Mouse (Mus musculus): ENCODE measurements around the gene Gm49396. TPM values are rescaled to one million over a fixed set of nuclear protein-coding genes. Genes with fewer than 3 reads are reported as not detected.

Gm49396 gene
- 1.2 and 1.6 TPM in 2 replicates for polyA plus RNA-seq (2012; ENCODE audit: low replicate concordance)

DNA sequence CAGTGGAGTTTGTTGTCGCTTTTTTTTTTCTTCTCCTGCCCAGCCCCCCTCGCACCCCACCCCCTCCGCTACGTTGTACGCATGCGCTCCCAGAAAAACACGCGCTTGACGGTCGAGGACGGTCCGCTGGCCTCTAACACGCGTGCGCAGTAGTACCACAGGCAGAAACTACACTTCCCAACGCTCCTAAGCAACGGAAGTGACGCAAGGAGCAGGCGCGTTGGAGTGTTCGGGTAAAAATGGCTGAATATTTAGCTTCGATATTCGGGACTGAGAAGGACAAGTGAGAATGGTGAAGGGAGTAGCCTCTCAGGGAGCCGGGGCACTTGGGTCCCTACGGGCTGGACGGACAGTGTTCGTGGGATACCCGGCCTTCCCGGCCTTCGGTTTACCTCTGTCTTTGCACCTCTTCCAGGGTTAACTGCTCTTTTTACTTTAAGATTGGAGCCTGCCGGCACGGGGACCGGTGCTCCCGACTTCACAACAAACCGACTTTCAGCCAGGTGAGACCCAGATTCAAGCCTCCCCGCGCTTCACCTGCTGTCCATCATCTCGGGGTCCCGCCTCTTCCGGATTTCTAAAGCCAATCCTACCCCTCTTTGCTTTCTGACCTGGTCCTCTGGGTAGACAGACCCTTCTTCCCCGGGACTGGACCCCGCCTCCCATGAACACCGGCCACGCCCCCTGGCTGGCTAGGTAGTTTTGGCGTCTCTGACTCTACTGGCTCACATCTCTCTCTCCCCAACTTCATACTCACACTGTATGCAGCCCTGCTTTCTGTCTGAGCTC is at the start of gene Gm49396, which contains the start of the genes U2af1l4 and Psenen:
TSS of gene Gm49396 (plus strand) at position 228 of the 789 bp plus-strand sequence.
TSS of gene U2af1l4 (plus strand) at position 185 of the 789 bp plus-strand sequence.
TSS of gene Psenen (minus strand) at position 511 of the 789 bp plus-strand sequence.

GRCm38 (mm10) chr7:30534633-30535577 is 28.2 kb upstream of the Gm49396 start, which contains the start of gene Arhgap33:
Gene Arhgap33, minus strand, starts transcription at chr7:30535060.

DNA sequence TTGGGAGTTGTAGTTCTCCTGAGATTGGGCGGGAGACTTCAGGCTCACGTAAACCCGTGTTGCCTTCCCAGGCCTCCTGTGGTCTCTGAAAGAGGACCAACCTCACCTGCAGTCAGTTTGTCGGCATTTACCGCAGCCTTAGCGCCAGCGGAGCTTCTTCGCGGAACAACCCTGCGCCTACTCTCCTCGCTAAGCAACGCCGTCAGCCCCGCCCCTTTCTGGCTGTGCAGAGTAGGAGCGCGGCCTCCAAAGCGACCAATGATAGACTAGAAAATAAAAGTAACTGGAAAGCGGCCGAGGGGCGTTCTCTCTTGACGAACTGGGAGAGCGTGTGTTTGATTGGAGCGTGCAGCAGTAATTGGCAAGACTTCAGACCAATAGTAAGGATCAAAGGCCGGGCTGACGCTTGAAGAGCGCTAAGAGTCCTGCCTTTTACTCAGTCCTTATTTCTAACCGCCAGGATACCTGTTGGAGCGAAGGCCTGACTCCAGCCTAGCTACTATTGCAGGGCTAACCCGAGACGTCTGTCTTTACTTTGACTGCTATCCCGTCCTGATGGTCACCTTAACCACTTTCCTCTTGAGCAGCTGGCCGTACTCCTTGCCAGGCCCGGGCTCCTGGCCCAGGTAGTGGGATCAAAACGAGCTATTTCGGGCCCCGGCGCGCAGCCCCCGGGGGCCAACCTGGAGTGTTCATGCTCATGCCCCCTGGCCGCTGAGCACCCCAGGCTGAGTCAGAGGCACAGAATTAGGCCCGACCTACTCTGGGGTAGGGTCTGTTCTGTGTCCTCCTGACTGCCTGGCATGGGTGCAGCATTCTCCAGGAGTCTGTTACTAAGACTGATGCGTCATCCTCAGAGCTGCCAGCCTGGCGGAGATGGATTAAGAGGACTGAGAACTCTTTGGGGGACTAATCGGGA is 10.8 kb upstream of the Gm49396 start, which contains the start of the genes Hspb6 and Proser3:
TSS of gene Hspb6 (plus strand) at position 77 of the 919 bp plus-strand sequence.
TSS of gene Proser3 (minus strand) at position 198 of the 919 bp plus-strand sequence.

DNA sequence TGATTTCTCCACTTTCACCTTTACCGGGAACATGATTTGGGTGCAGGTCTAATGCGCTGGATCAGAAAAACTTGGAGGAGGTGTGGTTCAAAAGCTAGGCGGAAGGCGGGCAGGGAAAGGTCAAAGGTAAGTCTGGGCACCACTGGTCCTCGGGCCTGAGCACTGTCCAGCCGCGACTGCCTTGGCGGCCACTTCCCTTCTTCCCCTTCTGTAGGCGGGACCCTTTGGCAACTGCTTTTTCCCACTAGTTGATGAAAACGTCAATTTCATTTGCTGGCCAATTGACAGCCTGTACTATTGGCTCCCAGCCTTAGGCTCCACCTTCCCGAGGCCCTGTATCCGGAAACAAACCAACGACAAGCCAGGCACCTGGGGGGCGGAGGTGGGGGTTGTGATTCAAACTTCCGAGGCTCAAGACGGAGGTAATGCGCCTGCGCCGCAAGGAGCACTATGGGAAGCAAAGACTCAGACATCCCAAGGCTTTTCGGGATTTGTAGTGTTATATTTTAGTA is 3.6 kb upstream of the Gm49396 start, which contains the start of gene Lin37:
TSS of gene Lin37 (minus strand) at position 396 of the 512 bp plus-strand sequence.

DNA sequence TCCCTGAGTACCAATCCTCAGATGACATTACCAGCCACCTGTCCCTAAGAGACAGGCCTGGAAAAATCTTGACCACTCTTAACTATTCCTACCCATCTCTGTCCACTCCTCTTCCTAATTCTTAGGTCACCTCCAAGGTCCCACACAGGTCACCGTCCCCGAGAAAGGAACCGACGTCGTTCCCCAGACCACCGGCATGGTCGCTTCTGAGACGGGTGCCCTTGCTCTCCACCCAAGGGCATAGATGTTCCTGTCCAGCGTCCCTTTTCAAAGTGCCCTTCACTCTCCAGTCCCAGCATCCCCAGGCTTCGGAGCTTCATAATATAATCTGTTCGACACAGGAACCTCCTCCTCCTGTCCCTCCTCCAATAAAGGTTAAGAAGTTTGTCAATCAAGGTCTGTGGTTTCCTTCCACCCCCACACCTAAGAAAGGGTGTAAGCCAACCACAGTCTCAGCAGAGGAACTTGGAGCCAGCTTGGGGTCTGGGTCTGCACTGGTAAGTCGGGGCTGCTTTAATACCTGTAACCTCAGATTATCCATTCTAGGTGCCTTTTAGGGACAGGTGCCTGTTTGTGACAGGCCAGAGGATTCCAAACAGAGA is 1.9 kb downstream of the Gm49396 start, which contains the start of gene Igflr1:
TSS of gene Igflr1 (plus strand) at position 458 of the 602 bp plus-strand sequence.

GRCm38 (mm10) chr7:30588676-30589434 is 25.7 kb downstream of the Gm49396 start, which contains the start of gene Kmt2b:
Gene Kmt2b, minus strand, starts transcription at chr7:30588726.

DNA sequence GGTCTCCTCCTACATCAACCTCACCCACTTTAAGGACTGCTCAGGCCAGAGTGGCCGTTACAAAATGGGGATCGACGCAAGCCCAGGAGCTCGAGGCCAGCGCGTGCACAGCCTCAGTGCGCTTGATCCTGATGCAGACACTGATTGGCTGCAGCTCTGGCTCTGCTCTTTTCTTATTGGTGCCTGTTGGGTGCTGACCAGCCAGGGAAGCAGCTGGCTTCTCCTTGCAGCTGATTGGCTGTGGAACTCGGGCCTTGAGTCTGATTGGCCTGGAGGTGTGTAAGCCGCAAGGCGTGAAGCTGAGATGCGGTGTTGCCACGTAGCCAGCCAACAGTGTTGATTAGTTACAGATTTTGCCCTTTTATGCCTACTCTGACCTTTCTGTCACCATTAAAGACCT is 35.6 kb downstream of the Gm49396 start, which contains the start of gene Zbtb32:
TSS of gene Zbtb32 (minus strand) at position 124 of the 400 bp plus-strand sequence.

DNA sequence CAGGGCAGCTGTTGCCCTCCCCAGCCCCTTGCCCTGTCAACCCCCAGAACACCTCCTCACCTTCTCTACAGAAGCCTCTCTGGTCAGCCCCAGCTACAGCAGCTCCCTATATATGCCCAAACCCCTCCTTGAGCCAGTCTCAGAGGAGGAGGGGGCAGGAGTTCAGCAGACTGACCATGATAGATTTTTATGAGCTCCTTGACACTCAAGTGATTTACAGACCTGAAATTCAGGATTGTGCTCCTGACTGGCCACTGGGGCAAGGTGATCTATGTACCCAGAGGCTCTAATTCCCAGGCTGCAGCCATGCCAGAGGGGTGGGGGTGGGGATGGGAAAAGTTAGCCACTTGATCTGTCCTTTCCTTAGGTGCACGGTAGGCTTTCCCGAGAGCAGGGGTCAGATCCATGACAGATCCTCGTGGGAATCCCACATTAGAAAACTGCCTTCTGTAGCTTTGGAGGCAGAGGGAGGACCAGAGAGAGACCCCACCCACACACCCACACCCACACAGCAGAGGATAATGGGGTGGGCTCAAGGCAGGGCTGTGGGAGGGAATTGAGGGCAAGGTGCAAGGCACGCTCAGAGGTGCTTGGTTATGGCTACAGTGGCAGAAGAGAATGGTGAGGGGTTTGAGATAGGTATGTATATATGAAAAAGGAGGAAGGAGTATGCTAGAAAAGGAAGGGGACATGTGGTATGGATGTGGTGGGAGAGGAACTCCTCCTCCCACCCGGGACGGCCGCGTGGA is 49.7 kb downstream of the Gm49396 start, which contains the start of gene Upk1a:
TSS of gene Upk1a (minus strand) at position 194 of the 749 bp plus-strand sequence.

Other genes starting within 250 kb of the Gm49396 start
- 1.8 and 1.9 TPM in 2 replicates for gene Syne4, start 248.5 kb upstream of the Gm49396 start, polyA plus RNA-seq (2012; ENCODE audit: low replicate concordance)
- gene E130208F15Rik, start 241.6 kb upstream of the Gm49396 start, polyA plus RNA-seq (2012; ENCODE audit: low replicate concordance), result 0.96 and 1.7 TPM in 2 replicates
- 4.7 and 8.8 TPM in 2 replicates for gene Sdhaf1, start 239.4 kb upstream of the Gm49396 start, polyA plus RNA-seq (2012; ENCODE audit: low replicate concordance)
- 0.06 and 0.26 TPM in 2 replicates for gene Lrfn3, start 200.6 kb upstream of the Gm49396 start, polyA plus RNA-seq (2012; ENCODE audit: low replicate concordance)
- gene Tyrobp, start 149.6 kb upstream of the Gm49396 start, polyA plus RNA-seq (2012; ENCODE audit: low replicate concordance), result 9.6 and 46.1 TPM in 2 replicates
- gene Hcst, start 143.5 kb upstream of the Gm49396 start, polyA plus RNA-seq (2012; ENCODE audit: low replicate concordance), result 10.4 TPM in 1 of 2 replicates, not detected in the other
- 16.8 and 18.4 TPM in 2 replicates for gene Nfkbid, start 141.6 kb upstream of the Gm49396 start, polyA plus RNA-seq (2012; ENCODE audit: low replicate concordance)
- gene Aplp1, start 117.8 kb upstream of the Gm49396 start, polyA plus RNA-seq (2012; ENCODE audit: low replicate concordance), result 1.1 and 1.3 TPM in 2 replicates
- not detected in 2 replicates for gene Kirrel2, start 105.7 kb upstream of the Gm49396 start, polyA plus RNA-seq (2012; ENCODE audit: low replicate concordance)
- 0.14 TPM in 1 of 2 replicates, not detected in the other for gene Nphs1, start 105.0 kb upstream of the Gm49396 start, polyA plus RNA-seq (2012; ENCODE audit: low replicate concordance)
- 0.13 TPM in 1 of 2 replicates, not detected in the other for gene Prodh2, start 69.7 kb upstream of the Gm49396 start, polyA plus RNA-seq (2012; ENCODE audit: low replicate concordance)
- 121 and 163 TPM in 2 replicates for gene Arhgap33, start 28.3 kb upstream of the Gm49396 start, polyA plus RNA-seq (2012; ENCODE audit: low replicate concordance)
- 22.9 and 50.6 TPM in 2 replicates for gene Hspb6, start 11.2 kb upstream of the Gm49396 start, polyA plus RNA-seq (2012; ENCODE audit: low replicate concordance)
- 29.4 and 49.1 TPM in 2 replicates for gene Proser3, start 11.0 kb upstream of the Gm49396 start, polyA plus RNA-seq (2012; ENCODE audit: low replicate concordance)
- 59.6 and 64.2 TPM in 2 replicates for gene Lin37, start 3.5 kb upstream of the Gm49396 start, polyA plus RNA-seq (2012; ENCODE audit: low replicate concordance)
- 12.7 and 61.9 TPM in 2 replicates for gene U2af1l4, start within 50 bp of the Gm49396 start, polyA plus RNA-seq (2012; ENCODE audit: low replicate concordance)
- gene Psenen, start 283 bp downstream of the Gm49396 start, polyA plus RNA-seq (2012; ENCODE audit: low replicate concordance), result 17.5 and 44.6 TPM in 2 replicates
- gene Igflr1, start 2.1 kb downstream of the Gm49396 start, polyA plus RNA-seq (2012; ENCODE audit: low replicate concordance), result 8.1 and 20.3 TPM in 2 replicates
- gene Kmt2b, start 25.4 kb downstream of the Gm49396 start, polyA plus RNA-seq (2012; ENCODE audit: low replicate concordance), result 143 and 153 TPM in 2 replicates
- gene Zbtb32, start 35.6 kb downstream of the Gm49396 start, polyA plus RNA-seq (2012; ENCODE audit: low replicate concordance), result 133 and 177 TPM in 2 replicates
- 1.3 TPM in 1 of 2 replicates, not detected in the other for gene Upk1a, start 49.5 kb downstream of the Gm49396 start, polyA plus RNA-seq (2012; ENCODE audit: low replicate concordance)
- 47.1 and 83.9 TPM in 2 replicates for gene Cox6b1, start 62.8 kb downstream of the Gm49396 start, polyA plus RNA-seq (2012; ENCODE audit: low replicate concordance)
- gene Etv2, start 72.5 kb downstream of the Gm49396 start, polyA plus RNA-seq (2012; ENCODE audit: low replicate concordance), result 0.35 TPM in 1 of 2 replicates, not detected in the other
- 329 and 344 TPM in 2 replicates for gene Rbm42, start 87.0 kb downstream of the Gm49396 start, polyA plus RNA-seq (2012; ENCODE audit: low replicate concordance)
- gene Haus5, start 101.7 kb downstream of the Gm49396 start, polyA plus RNA-seq (2012; ENCODE audit: low replicate concordance), result 7.2 and 44.1 TPM in 2 replicates
- not detected in 2 replicates for gene Pmis2, start 108.3 kb downstream of the Gm49396 start, polyA plus RNA-seq (2012; ENCODE audit: low replicate concordance)
- gene 2200002J24Rik, start 135.6 kb downstream of the Gm49396 start, polyA plus RNA-seq (2012; ENCODE audit: low replicate concordance), result not detected in 2 replicates
- 0.20 TPM in 1 of 2 replicates, not detected in the other for gene Atp4a, start 148.9 kb downstream of the Gm49396 start, polyA plus RNA-seq (2012; ENCODE audit: low replicate concordance)
- gene Tmem147, start 166.2 kb downstream of the Gm49396 start, polyA plus RNA-seq (2012; ENCODE audit: low replicate concordance), result 134 and 143 TPM in 2 replicates
- not detected in 2 replicates for gene Gapdhs, start 180.3 kb downstream of the Gm49396 start, polyA plus RNA-seq (2012; ENCODE audit: low replicate concordance)
- 0.48 TPM in 1 of 2 replicates, not detected in the other for gene Sbsn, start 188.1 kb downstream of the Gm49396 start, polyA plus RNA-seq (2012; ENCODE audit: low replicate concordance)
- not detected in 2 replicates for gene Dmkn, start 200.4 kb downstream of the Gm49396 start, polyA plus RNA-seq (2012; ENCODE audit: low replicate concordance)
- not detected in 2 replicates for gene Krtdap, start 224.6 kb downstream of the Gm49396 start, polyA plus RNA-seq (2012; ENCODE audit: low replicate concordance)

Data from leukemia stem cell, adult 10-12 weeks (primary cell).